Mouse (Mus musculus) liver, adult 2 months (tissue): ENCODE measurements around the gene Tysnd1.

ENCODE experiments used
- CTCF ChIP-seq: fragments of 200-500 bp; IDR thresholded peaks from 2 replicates; pipeline ENCODE4 v1.5.1; 2011; ENCODE audit warnings: low read depth, low read length, control low read depth
- POLR2A ChIP-seq: fragments of 200-500 bp; IDR thresholded peaks from 2 replicates; pipeline ENCODE4 v1.6.1; 2011; ENCODE audit warnings: low read length, control low read depth; ENCODE audit not compliant: insufficient read depth; ENCODE audit errors: extremely low read depth

DNA sequence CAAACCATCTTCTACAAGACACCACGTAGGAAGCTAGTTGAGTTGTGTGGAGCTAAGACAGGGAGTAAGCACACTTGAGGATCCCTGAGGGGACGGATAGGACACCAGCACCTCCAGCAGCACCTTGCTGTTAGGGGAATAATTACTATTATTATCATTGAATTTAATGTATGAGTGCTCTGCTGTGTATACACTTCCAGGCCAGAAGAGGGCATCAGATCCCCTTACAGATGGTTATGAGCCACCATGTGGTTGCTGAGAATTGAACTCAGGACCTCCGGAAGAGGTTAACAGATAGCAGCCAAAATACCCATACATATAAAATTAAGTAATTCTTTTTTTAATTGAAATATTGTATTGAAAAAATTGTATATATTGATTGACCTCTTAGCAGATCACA lies 24.6 kb upstream of the Tysnd1 start:
- TF ChIP-seq CTCF, result 0 out of 2 replicates have a peak, but pooled peaks have one; percentile 16
- no peak for TF ChIP-seq POLR2A
